Mouse (Mus musculus): ENCODE results near the gene 5830473C10Rik.

DNA sequence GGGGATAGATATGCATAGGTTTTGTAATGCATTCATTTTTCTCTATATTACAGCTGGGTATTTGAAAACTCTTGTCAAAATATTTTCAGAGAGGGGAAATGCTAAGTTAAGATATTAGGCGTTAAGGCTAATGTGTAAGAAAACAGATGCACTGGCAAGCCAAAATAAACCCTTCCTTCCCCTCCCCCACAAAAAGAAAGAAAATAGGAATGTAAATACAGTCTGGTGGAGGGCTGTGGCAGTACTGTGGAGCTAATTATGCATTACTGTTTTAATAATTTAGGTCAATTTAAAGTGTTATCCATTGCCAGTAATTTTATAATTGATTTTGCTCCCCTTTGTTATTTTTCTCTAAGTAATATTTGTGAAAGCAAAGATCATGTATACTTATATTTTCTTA lies 67.6 kb downstream of the 5830473C10Rik start:
- TF ChIP-seq EP300 (optimal IDR thresholded peaks at IDR 0.05) (no peak), CTCF (IDR thresholded peaks at IDR 0.05; ENCODE audit: low read depth) (no peak)
